Mouse (Mus musculus): ENCODE results near the gene Cntrl. TPM values are rescaled to one million over a fixed set of nuclear protein-coding genes. Genes with fewer than 3 reads are reported as not detected.

The Cntrl gene
- total RNA-seq, 2 experiments from 2014 or later: 90.1 to 101 TPM

DNA sequence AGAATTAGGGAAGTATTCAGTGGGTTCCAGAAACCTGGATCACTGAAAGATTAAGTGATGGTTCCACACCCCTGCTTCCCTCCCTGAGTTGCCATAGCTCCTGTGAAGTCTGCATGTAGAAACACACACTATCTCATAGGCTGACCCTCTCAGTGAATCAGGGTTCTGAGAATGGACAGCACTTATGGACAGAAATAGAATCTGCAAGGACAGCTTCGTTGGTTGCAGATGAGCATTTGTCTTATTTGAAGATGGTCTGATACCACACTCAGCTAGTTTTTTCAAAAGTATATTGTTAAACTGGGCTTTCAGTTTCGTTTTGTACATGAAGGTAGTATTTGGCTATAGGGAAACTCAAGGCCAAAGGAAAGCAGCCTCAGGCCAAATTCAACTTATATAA, 1.2 kb downstream of the Cntrl start:
- no peak for ATAC-seq (replicated peaks; ENCODE audit: poor library complexity, severe bottlenecking)

DNA sequence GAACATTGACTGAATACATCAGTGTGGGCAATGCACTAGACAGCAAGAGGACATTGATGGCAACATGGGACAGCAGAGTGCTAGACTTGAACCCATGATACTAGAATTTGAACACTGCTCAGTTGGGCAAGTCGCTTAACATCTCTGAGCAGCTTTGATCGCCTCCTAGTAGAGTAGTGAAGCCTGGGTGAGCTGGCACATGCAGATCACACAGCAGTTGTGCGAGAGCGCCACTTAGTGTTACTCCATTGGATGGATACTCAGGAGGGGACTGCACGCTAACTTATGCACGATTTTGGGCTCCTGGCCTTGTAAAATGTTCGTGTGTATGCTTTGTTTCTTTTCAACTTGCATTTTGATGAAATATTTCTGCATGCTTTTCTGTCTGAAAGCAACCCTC, 15.4 kb downstream of the Cntrl start:
- ATAC-seq (replicated peaks; ENCODE audit: poor library complexity, severe bottlenecking): no peak

DNA sequence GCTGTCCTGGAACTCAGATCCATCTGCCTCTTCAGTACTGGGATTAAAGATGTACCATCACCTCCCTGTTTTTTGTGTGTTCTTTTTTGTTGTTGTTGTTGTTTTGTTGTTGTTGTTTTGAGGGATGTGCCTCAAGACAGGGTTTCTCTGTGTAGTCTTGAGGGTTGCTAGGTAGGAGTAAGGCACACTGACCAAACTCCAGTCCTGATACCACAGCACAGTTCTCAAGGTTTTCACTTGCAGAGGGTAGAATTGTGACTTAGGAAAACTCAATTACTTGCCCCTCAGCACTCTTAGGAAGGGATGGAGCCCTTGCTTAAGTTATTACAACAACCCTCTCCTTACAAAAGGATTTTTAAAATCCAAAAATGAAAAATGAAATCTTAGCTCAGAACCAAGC, 22.2 kb downstream of the Cntrl start:
- no peak for ATAC-seq (replicated peaks; ENCODE audit: poor library complexity, severe bottlenecking)

DNA sequence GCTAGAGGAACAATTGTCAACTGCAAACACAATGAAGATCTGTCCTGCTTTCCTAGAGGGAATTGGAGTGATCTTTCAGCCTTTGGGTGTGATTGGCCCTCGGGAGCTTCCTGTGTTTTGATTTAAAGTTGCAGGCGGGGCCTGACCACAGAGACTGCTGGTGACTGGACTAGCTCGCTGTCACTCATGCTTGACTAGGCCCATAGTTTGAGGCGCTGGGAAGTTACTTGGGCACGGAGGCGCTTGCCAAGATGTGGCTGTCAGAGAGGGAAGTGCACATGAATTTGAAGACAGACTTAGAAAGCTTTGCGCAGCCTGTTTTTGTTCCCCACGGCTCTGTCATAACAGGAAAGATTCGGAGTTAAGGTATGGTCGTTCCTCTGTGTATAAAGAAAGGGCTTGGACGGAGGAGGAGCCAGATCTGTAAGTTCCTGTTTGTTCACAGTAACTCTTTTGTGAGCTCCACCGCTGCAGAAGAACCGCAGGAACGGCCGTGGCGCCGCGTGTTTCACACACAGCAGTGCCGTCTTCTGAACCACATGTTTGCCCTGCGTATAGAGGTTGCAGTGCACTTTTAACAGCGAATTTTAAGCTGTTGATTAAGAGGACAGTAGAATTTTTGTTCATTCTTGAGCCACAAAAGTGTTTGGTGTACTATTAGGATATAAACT, 22.8 kb downstream of the Cntrl start:
- peak; percentile 98 for ATAC-seq (replicated peaks; ENCODE audit: poor library complexity, severe bottlenecking)

DNA sequence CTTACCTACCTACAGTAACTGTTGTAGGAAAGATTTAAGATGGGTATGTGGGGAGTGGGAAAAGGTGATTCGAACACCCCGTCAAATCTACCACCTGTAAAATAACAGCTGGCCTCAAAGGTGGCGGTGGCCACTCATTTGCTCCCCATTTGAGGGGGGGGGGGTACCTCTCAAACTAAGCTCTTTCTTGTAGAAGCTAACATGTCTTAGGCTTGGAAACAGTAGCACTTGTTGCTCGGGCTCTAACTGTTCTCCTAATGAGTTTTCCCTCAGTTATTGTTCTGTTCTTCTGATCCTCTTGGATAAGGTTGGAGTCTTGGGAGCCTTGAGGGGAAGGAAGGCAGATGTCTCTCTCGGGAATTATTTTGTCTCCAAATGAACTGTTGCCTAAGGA, 23.4 kb downstream of the Cntrl start:
- no peak for ATAC-seq (replicated peaks; ENCODE audit: poor library complexity, severe bottlenecking)

DNA sequence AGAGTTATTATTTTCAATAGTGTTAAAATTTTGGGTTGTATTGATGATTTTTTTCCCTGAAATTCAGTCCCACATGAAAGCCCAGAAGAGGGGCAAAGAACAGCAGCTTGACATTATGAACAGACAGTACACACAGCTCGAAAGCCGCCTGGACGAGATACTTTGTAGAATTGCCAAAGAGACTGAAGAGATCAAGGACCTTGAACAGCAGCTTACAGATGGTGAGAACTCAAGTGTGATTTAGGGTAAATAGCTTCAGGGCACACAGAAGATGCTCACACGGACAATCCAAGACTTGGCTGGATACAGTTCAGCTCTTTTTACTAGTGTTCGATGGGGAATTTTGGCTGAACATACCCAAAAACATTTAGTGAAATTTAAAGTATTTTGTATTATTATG, 24.6 kb downstream of the Cntrl start:
- ATAC-seq (replicated peaks; ENCODE audit: poor library complexity, severe bottlenecking): no peak

DNA sequence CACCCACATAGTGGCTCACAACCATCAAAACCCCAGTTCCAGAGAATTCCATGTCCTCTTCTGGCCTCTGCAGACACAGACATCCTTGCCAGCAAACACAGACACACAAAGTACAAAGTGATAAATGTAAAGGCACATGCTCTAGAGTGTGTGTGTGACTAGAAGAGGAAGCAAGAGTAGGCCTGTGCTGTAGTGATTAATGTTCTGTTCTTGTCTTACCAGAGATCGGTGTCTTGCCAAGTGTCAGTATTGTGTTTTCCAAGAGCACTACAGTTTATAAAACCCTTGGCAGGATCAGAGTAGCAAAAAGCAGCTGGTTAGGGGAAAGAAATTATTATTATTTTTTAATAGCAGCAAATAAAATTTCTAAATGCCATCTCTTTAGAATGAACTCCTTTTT, 29.3 kb downstream of the Cntrl start:
- no peak for ATAC-seq (replicated peaks; ENCODE audit: poor library complexity, severe bottlenecking)

DNA sequence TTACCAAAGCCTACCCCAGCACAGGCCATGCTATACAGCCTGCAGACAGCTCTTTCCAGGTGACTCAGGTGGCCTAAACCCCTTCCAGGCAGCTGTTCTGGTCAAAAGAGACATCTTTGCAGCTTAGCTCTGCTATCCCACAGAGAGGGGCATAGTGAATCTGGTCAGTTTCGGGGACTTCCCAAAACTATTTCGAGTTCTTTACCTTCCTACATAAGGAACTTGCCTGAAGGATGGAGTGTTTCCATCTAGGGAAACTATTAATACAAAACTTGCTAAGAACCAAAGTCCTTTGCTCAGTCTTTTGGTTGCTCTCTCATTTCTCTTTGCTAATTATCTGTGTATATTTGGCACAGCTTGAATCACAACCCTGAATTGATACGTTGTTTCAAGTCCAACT, 32.4 kb downstream of the Cntrl start:
- ATAC-seq (replicated peaks; ENCODE audit: poor library complexity, severe bottlenecking): no peak

DNA sequence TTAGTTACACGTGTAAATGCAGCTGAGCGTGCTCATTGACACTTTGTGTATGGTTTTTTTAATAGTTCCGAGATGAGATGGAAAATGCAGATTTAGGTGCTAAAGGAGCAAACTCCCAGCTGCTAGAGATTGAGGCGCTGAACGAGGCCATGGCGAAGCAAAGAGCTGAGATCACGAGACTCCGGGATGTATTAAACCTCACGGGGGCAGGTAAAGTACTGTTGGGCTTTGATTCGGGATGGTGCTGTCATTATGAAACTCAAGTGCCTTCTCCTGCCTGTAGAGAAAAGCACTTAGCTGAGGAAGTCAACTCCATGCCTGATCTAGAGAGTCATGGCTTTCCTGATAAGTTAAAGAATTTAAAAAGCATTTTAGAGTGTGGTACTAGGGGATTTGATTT, 39.5 kb downstream of the Cntrl start:
- no peak for ATAC-seq (replicated peaks; ENCODE audit: poor library complexity, severe bottlenecking)

DNA sequence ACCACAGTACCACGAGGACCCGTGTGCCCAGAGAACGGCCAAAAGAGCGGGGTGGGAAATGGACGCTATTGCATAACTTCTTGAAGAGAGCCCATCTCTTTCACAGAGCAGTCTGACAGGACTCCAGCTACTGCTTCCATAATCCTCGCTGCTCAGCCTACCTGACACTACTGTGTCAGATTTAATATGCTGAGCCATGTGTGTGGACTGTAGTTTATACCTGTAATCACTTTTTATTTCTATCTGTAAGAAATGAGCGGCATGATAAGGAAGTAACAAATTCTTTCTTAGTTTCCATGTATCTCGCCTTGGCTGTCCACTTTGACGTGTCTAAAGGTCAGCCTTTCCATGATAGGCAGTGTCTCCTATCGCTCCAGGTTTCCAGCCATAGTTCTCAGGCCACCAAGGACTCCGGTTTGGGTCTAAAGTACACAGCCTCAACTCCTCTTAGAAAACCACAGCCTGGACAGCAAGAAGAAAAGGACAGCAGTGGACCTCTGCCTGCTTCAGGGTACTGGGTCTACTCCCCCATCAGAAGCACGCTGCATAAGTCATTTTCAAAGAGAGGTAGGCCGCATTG, 42.1 kb downstream of the Cntrl start:
- peak; percentile 21; the same call in 1 of the 2 replicates for ATAC-seq (replicated peaks; ENCODE audit: poor library complexity, severe bottlenecking)

DNA sequence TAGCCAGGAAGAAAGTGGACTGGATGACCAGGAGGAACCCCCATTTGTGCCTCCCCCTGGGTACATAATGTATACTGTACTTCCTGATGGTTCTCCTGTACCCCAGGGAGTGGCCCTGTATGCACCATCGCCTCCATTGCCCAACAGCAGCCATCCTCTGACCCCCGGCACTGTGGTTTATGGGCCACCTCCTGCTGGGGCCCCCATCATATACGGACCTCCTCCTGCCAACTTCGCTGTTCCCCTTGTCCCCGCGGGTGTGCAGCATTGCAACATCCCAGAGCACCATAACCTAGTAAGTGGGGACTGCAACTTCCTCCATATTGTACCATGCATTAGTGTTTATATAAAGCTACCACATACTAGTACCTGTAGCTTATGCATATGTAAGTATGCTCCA, 43.9 kb downstream of the Cntrl start:
- ATAC-seq (replicated peaks; ENCODE audit: poor library complexity, severe bottlenecking): peak; percentile 98

DNA sequence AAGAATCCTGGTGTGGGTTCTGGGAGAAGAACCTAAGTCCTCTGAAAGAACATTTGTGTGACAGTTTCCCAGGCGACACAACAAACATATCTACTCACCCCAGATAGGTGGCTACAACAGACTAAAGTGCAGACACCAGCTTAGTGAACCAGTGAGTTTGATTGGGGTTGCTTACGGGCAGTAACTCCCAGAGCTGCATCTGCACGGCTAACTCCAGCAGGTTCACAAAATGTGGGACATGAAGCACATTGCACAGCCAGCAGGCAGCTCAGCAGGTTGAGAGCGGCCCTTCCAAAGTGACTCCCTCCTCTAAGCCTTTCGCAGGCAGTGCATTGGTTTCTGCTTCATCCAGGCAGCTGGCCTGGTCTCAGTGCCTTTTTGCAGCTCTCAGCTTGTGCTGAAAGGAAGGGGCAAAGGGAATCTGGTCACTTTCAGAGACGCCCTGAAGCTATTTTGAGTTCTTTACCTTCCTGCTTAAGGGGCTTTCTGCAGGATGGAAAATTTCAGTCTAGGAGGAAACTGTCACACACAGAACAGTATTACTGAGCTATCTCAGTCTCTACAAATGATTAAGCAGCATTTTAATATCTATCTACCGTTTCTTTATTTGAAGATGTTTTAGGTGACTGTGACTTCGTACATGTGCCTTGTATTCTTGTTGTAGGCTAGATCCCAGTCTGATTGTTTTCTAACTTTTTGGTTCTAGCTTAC, 44.7 kb downstream of the Cntrl start:
- no peak for ATAC-seq (replicated peaks; ENCODE audit: poor library complexity, severe bottlenecking)

DNA sequence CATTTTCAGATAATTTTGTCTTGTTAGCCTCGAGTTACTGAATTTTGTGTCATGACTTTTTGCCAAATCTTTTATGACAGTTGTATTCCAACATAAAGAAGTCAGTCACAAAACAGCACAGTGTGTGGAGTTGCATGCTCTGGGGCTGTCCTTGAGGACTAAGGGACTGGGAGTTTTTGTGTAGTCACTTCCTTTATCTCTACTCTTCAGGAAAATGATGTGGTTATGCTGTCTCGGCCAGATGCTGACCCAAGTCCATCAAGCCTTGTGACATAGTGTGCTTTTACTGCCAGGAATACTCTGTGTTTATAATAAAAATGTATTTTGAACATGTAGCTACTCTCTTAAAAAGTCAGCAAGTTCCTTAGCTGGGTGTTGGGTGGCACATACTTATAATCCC, 47.7 kb downstream of the Cntrl start:
- peak; percentile 23; the same call in 1 of the 2 replicates for ATAC-seq (replicated peaks; ENCODE audit: poor library complexity, severe bottlenecking)

DNA sequence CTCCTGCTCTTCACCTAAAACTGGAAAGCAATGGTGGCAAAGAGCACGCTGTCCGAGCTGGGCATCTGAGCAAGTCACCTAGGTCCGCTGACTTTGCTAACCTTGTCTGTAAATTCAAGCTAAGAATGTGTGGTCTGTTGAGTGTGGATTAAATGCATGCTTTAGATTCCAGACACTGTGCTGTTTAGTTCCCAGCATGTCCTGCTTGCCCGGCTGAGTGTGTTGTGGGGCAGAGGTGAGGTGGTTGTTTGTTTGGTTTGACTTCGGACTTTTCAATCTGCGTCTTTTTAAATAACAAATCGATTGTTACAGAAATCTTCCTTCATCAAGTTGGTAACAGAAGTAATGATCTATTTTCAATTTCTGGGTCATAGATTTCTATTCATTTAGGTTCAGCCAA, 48.5 kb downstream of the Cntrl start:
- no peak for ATAC-seq (replicated peaks; ENCODE audit: poor library complexity, severe bottlenecking)

DNA sequence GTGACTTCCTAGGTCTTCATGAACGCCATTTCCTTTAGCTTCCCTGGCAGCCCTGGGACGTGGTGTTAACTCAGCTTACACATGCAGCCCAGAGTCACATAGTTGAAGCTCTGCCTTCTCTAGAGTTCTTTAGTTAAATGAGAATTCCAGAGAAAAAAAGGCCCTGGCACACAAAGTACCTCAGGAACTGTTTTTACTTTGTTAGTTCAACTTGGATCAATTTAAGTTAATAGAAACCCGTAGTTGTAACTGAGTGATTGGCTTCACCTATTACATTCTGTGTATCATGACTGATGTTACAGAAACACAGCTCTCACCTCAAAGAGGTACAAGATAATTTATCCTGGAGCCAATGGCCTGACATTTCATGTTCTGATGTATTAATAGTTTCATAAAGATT, 49.1 kb downstream of the Cntrl start:
- ATAC-seq (replicated peaks; ENCODE audit: poor library complexity, severe bottlenecking): no peak

DNA sequence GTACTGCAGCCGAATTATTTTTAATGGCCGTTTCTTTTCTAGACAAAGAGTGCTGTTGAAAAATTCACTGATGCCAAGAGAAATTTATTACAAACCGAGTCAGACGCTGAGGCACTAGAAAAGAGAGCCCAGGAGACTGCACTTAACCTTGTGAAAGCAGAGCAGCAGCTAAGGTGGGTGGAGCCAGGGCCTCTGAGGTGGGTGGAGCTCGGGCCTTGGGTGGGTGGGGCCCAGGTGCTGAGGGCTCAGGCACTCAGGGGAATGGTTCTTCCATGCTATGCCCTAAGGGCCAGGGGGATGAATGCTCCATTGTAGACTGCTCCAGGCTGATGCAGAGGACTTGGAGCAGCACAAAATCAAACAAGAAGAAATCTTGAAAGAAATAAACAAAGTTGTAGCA, 50.9 kb downstream of the Cntrl start:
- ATAC-seq (replicated peaks; ENCODE audit: poor library complexity, severe bottlenecking): no peak

DNA sequence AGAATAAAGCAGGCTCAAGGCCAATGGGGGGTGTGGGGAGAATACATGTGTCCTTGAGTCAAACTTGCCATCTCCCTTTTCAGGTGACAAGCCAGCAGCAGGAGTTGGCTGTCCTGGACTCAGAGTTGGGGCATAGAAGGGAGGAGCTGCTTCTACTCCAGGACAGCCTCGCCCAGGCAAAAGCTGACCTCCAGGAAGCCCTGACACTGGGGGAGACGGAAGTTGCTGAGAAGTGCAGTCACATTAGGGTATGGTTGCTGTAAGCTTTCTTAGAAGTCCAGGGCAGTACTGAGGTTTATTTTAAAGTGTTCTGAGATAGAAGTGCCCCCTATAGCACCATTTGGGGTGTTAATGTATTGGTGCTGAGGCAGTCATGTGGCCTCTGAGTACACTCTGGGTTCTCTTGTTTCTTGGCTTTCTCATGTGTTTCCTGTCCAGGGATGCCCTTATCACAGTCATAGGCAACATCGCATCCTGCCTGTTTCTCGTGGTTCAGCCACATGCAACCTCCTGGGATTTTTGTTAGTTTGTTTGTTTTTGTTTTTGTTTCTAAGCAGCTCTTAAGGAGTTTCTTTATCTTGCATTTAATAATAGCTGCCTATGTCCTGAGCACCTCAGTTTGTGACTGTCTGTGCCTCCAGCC, 52.7 kb downstream of the Cntrl start:
- no peak for ATAC-seq (replicated peaks; ENCODE audit: poor library complexity, severe bottlenecking)

DNA sequence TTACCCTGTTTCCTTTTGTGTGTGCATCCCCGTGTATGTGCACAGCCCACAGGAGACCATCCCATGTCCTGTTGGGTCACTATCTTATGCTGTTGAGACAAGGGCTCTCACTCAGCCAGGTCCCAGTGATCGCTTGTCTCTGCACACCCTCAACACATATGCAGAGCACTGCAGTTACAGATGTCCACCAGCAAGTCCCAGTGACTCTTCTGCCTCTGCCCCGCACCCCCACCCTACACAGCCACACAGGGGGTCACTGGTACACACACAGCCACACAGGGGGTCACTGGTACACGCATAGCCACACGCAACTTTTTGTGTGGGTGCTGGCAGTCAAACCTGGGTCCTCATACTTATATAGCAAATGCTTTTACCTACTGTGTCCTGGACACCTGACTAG, 54.1 kb downstream of the Cntrl start:
- no peak for ATAC-seq (replicated peaks; ENCODE audit: poor library complexity, severe bottlenecking)

DNA sequence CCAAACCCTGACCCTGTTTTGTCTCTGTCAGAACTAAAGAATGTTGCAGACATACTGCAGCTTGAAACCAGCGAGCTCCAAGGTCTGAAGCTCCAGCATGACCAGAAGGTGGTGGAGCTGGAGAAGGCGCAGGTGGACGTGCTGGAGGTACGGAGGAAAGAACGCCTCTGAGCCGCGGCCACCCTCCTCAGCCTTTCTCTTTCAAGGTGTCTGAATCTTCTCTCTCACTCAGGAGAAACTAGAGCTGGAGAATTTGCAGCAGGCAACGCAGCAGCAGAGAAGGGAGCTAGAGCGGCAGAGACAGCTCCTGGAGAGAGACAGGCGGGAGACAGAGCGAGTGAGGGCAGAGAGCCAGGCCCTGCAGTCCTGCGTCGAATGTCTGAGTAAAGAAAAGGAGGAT, 56.1 kb downstream of the Cntrl start:
- ATAC-seq (replicated peaks; ENCODE audit: poor library complexity, severe bottlenecking): no peak

DNA sequence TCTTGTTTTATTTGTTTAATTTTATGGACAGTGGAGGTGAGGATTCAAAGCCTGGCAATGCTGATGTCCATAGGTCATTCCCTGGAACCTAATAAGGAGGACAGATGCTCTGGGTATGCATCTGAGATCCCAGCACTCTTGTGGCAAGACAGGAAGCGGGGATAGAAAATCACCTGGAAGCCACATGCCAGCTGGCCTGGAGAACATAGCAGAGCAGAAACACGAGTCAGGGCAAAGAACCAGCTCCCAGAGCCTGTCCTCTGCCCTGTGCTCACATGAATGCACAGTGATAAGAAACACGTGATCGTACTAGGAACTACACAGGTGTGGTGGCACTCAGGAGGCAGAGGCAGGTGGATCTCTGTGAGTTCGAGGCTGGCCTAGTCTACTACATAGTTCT, 57.5 kb downstream of the Cntrl start:
- ATAC-seq (replicated peaks; ENCODE audit: poor library complexity, severe bottlenecking): no peak

DNA sequence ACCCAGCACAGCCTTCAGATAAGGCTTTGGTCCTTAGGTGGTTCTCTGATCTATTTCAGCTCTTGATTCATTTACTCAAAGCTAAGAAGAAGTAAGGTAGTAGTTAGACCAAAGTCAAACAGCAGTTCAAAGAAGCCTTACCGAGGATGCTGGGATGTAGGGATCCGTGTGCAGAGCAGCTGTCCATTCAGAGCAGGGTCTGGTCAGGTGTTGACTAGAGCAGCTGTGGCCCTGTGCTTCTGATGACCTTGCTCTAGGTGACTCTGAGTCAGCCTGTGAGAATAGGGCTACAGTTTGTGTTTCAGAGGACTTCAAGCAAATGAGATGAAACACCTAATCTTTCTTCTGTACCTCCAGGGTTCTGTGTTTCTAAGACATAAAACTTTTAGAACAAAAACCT, 60.2 kb downstream of the Cntrl start:
- ATAC-seq (replicated peaks; ENCODE audit: poor library complexity, severe bottlenecking): no peak

Measured in granulocyte monocyte progenitor cell, adult 5-6 weeks (primary cell).